Mouse (Mus musculus) liver, adult (tissue): Measurements from ENCODE around the gene Ms4a8a.

Source experiments
- GATA4 ChIP-seq: IDR thresholded peaks from 2 replicates; pipeline ENCODE4 v1.6.1; 2014; ENCODE audit warnings: mild to moderate bottlenecking, low read length; ENCODE audit not compliant: insufficient replicate concordance

The Ms4a8a gene

GRCm38 (mm10) chr19:11080934-11081333 is at the start of gene Ms4a8a:
Gene Ms4a8a, minus strand, starts transcription at chr19:11081102.
- TF ChIP-seq GATA4: no peak

GRCm38 (mm10) chr19:11129702-11130101 is 48.8 kb upstream of the Ms4a8a start:
- TF ChIP-seq GATA4: no peak

- TF ChIP-seq GATA4: no peak
Observed at GRCm38 (mm10) chr19:11119338-11119737, 38.4 kb upstream of the Ms4a8a start.

- no peak for TF ChIP-seq GATA4
Observed at GRCm38 (mm10) chr19:11107746-11108145, 26.8 kb upstream of the Ms4a8a start.

GRCm38 (mm10) chr19:11101880-11102279 is 21.0 kb upstream of the Ms4a8a start:
- no peak for TF ChIP-seq GATA4

- TF ChIP-seq GATA4: no peak
Observed at GRCm38 (mm10) chr19:11098401-11098800, 17.5 kb upstream of the Ms4a8a start.

- TF ChIP-seq GATA4: no peak
Observed at GRCm38 (mm10) chr19:11070364-11070763, 10.5 kb downstream of the Ms4a8a start.

- TF ChIP-seq GATA4: no peak
Observed at GRCm38 (mm10) chr19:11065202-11065875, 15.6 kb downstream of the Ms4a8a start.

- no peak for TF ChIP-seq GATA4
Observed at GRCm38 (mm10) chr19:11060900-11061299, 20.0 kb downstream of the Ms4a8a start.

- no peak for TF ChIP-seq GATA4
Observed at GRCm38 (mm10) chr19:11059967-11060366, 20.9 kb downstream of the Ms4a8a start.

- TF ChIP-seq GATA4: no peak
Observed at GRCm38 (mm10) chr19:11053277-11053676, 27.6 kb downstream of the Ms4a8a start.

- TF ChIP-seq GATA4: no peak
Observed at GRCm38 (mm10) chr19:11052877-11053276, 28.0 kb downstream of the Ms4a8a start.

- no peak for TF ChIP-seq GATA4
Observed at GRCm38 (mm10) chr19:11050286-11050685, 30.6 kb downstream of the Ms4a8a start.

- no peak for TF ChIP-seq GATA4
Observed at GRCm38 (mm10) chr19:11049426-11049825, 31.5 kb downstream of the Ms4a8a start.

GRCm38 (mm10) chr19:11048503-11048902 is 32.4 kb downstream of the Ms4a8a start:
- TF ChIP-seq GATA4: no peak

GRCm38 (mm10) chr19:11048009-11048408 is 32.9 kb downstream of the Ms4a8a start:
- TF ChIP-seq GATA4: no peak
